Mouse (Mus musculus) MEL (cell line): ENCODE measurements at regions not wholly inside any gene's neighbourhood (a gene's known extent, or its start where the extent isn't known, plus 50 kb on each side); places are given as distances from the start of the nearest gene placed in this dataset.

Experiments used
- DNase-seq: peaks from one replicate; pipeline ENCODE4 v3.0.0; 2011; ENCODE audit warnings: low read depth, low spot score
- H3K27ac ChIP-seq: 2 replicates; pipeline ENCODE4 v1.5.1; 2012; ENCODE audit warnings: low read depth, mild to moderate bottlenecking, control low read depth, low read length, moderate library complexity; ENCODE audit not compliant: control insufficient read depth
- H3K27me3 ChIP-seq, 2 experiments: fragments of 150-350 bp in 1 of 2; sonication (generic) in 1 of 2; 2 replicates each; pipeline ENCODE4 v1.6.1; 2012; ENCODE audit warnings: low read length in 2 of 2, mild to moderate bottlenecking in 2 of 2, improper control_type of control experiment in 1 of 2, moderate library complexity in 1 of 2; ENCODE audit not compliant: insufficient read depth in 2 of 2, control insufficient read depth in 1 of 2
- H3K36me3 ChIP-seq, 2 experiments: 2 replicates each; pipeline ENCODE4 v1.6.1; 2012 to 2014; ENCODE audit warnings: low read length in 2 of 2, improper control_type of control experiment in 1 of 2, inconsistent platforms in 1 of 2, mild to moderate bottlenecking in 1 of 2; ENCODE audit not compliant: insufficient read depth in 2 of 2, control insufficient read depth in 1 of 2
- H3K4me1 ChIP-seq, 2 experiments: fragments of 150-350 bp in 1 of 2; sonication (generic) in 1 of 2; 2 replicates each; pipeline ENCODE4 v1.6.1; 2012; ENCODE audit warnings: low read length in 2 of 2, improper control_type of control experiment in 1 of 2, mild to moderate bottlenecking in 1 of 2; ENCODE audit not compliant: insufficient read depth in 2 of 2, control insufficient read depth in 1 of 2
- H3K4me3 ChIP-seq, 2 experiments: fragments of 150-350 bp in 1 of 2; sonication (generic) in 1 of 2; 2 replicates each; pipeline ENCODE4 v1.5.1; 2012; ENCODE audit warnings: low read depth in 2 of 2, low read length in 2 of 2, mild to moderate bottlenecking in 2 of 2, moderate library complexity in 2 of 2, control low read depth in 1 of 2, improper control_type of control experiment in 1 of 2; ENCODE audit not compliant: control insufficient read depth in 1 of 2, insufficient read depth in 1 of 2
- H3K79me2 ChIP-seq: 2 replicates; pipeline ENCODE4 v1.6.1; 2012; ENCODE audit warnings: mild to moderate bottlenecking, low read length, moderate library complexity; ENCODE audit not compliant: control insufficient read depth, poor library complexity, insufficient read depth
- H3K9ac ChIP-seq: 2 replicates; pipeline ENCODE4 v1.6.1; 2012; ENCODE audit warnings: low read depth, mild to moderate bottlenecking, control low read depth, low read length, moderate library complexity; ENCODE audit not compliant: control insufficient read depth, poor library complexity, severe bottlenecking
- H3K9me3 ChIP-seq: fragments of 150-350 bp; sonication (generic); replicated peaks from 2 replicates; pipeline ENCODE4 v1.6.1; 2012; ENCODE audit warnings: mild to moderate bottlenecking, low read length, improper control_type of control experiment, moderate library complexity; ENCODE audit not compliant: insufficient read depth
- BHLHE40 ChIP-seq: IDR thresholded peaks from 2 replicates; pipeline ENCODE4 v1.6.1; 2012; ENCODE audit warnings: low read depth, mild to moderate bottlenecking, inconsistent platforms, low read length, improper control_type of control experiment, borderline replicate concordance
- CHD1 ChIP-seq: IDR thresholded peaks from 2 replicates; pipeline ENCODE4 v1.6.1; 2012; ENCODE audit warnings: low read depth, mild to moderate bottlenecking, inconsistent platforms, low read length, improper control_type of control experiment
- CHD2 ChIP-seq: IDR thresholded peaks from 2 replicates; pipeline ENCODE4 v1.6.1; 2011; ENCODE audit warnings: low read length, improper control_type of control experiment
- CTCF ChIP-seq, 3 experiments: IDR thresholded peaks in 2 of 3; conservative IDR thresholded peaks in 1 of 3; 2 replicates each; pipeline ENCODE4 v1.5.1; 2011 to 2012; ENCODE audit warnings: low read length in 3 of 3, low read depth in 2 of 3, mild to moderate bottlenecking in 2 of 3, improper control_type of control experiment in 1 of 3, inconsistent platforms in 1 of 3, mixed read lengths in 1 of 3, moderate library complexity in 1 of 3; ENCODE audit not compliant: control insufficient read depth in 1 of 3, insufficient read depth in 1 of 3, poor library complexity in 1 of 3, severe bottlenecking in 1 of 3
- E2F4 ChIP-seq: IDR thresholded peaks from 2 replicates; pipeline ENCODE4 v1.6.1; 2011; ENCODE audit warnings: low read depth, low read length, improper control_type of control experiment, borderline replicate concordance
- ELF1 ChIP-seq: IDR thresholded peaks from 2 replicates; pipeline ENCODE4 v1.6.1; 2014; ENCODE audit warnings: low read depth, mild to moderate bottlenecking, inconsistent platforms, low read length, improper control_type of control experiment, moderate library complexity
- EP300 ChIP-seq, 2 experiments: IDR thresholded peaks; 2 replicates each; pipeline ENCODE4 v1.6.1; 2011; ENCODE audit warnings: improper control_type of control experiment in 2 of 2, low read length in 2 of 2, low read depth in 1 of 2, mild to moderate bottlenecking in 1 of 2
- ETS1 ChIP-seq: IDR thresholded peaks from 2 replicates; pipeline ENCODE4 v1.6.1; 2012; ENCODE audit warnings: low read depth, mild to moderate bottlenecking, inconsistent platforms, low read length, improper control_type of control experiment, moderate library complexity
- JUND ChIP-seq: IDR thresholded peaks from 2 replicates; pipeline ENCODE4 v1.6.1; 2011; ENCODE audit warnings: low read depth, mild to moderate bottlenecking, improper control_type of control experiment, low read length
- MAFK ChIP-seq: IDR thresholded peaks from 2 replicates; pipeline ENCODE4 v1.6.1; 2011; ENCODE audit warnings: low read depth, mild to moderate bottlenecking, low read length, improper control_type of control experiment, borderline replicate concordance
- MAX ChIP-seq: IDR thresholded peaks from 2 replicates; pipeline ENCODE4 v1.6.1; 2011; ENCODE audit warnings: low read length, improper control_type of control experiment
- MAZ ChIP-seq: IDR thresholded peaks from 2 replicates; pipeline ENCODE4 v1.6.1; 2012; ENCODE audit warnings: low read depth, mild to moderate bottlenecking, inconsistent platforms, low read length, improper control_type of control experiment
- MEF2A ChIP-seq: IDR thresholded peaks from 2 replicates; pipeline ENCODE4 v1.6.1; 2014; ENCODE audit warnings: low read depth, mild to moderate bottlenecking, inconsistent platforms, low read length, improper control_type of control experiment; ENCODE audit not compliant: poor library complexity, insufficient replicate concordance, severe bottlenecking; ENCODE audit errors: extremely low read depth
- NELFE ChIP-seq: IDR thresholded peaks from 2 replicates; pipeline ENCODE4 v1.6.1; 2011; ENCODE audit warnings: low read depth, low read length, improper control_type of control experiment
- NRF1 ChIP-seq: IDR thresholded peaks from 2 replicates; pipeline ENCODE4 v1.6.1; 2014; ENCODE audit warnings: low read depth, mild to moderate bottlenecking, inconsistent platforms, low read length, improper control_type of control experiment, moderate library complexity; ENCODE audit not compliant: poor library complexity, insufficient read depth, severe bottlenecking
- POLR2A ChIP-seq, 2 experiments: IDR thresholded peaks; 2 replicates each; pipeline ENCODE4 v1.6.1; 2011 to 2012; ENCODE audit warnings: low read length in 2 of 2, mild to moderate bottlenecking in 2 of 2, control low read depth in 1 of 2, improper control_type of control experiment in 1 of 2, low read depth in 1 of 2, moderate library complexity in 1 of 2; ENCODE audit not compliant: control insufficient read depth in 1 of 2, insufficient read depth in 1 of 2, poor library complexity in 1 of 2
- POLR2AphosphoS2 ChIP-seq: IDR thresholded peaks from 2 replicates; pipeline ENCODE4 v1.6.1; 2011; ENCODE audit warnings: low read length, improper control_type of control experiment
- POLR2AphosphoS5 ChIP-seq: IDR thresholded peaks from 2 replicates; pipeline ENCODE4 v1.6.1; 2012; ENCODE audit warnings: low read depth, borderline replicate concordance, mild to moderate bottlenecking, inconsistent platforms, low read length, moderate library complexity, mixed read lengths
- RAD21 ChIP-seq: IDR thresholded peaks from 2 replicates; pipeline ENCODE4 v1.6.1; 2011; ENCODE audit warnings: mild to moderate bottlenecking, low read depth, low read length, improper control_type of control experiment
- RCOR1 ChIP-seq: IDR thresholded peaks from 2 replicates; pipeline ENCODE4 v1.6.1; 2012; ENCODE audit warnings: low read depth, mild to moderate bottlenecking, inconsistent platforms, low read length, improper control_type of control experiment
- SIN3A ChIP-seq: IDR thresholded peaks from 2 replicates; pipeline ENCODE4 v1.6.1; 2012; ENCODE audit warnings: low read length, improper control_type of control experiment, inconsistent platforms
- SMC3 ChIP-seq: IDR thresholded peaks from 2 replicates; pipeline ENCODE4 v1.6.1; 2011; ENCODE audit warnings: low read depth, low read length, improper control_type of control experiment
- TAL1 ChIP-seq: IDR thresholded peaks from 2 replicates; pipeline ENCODE4 v1.6.1; 2012; ENCODE audit warnings: mild to moderate bottlenecking, inconsistent platforms, low read length, moderate library complexity, mixed read lengths
- TBP ChIP-seq: IDR thresholded peaks from 2 replicates; pipeline ENCODE4 v1.8.0; 2011; ENCODE audit warnings: low read depth, low read length, improper control_type of control experiment
- TCF12 ChIP-seq: IDR thresholded peaks from 2 replicates; pipeline ENCODE4 v1.6.1; 2014; ENCODE audit warnings: low read depth, mild to moderate bottlenecking, inconsistent platforms, low read length, improper control_type of control experiment, moderate library complexity
- UBTF ChIP-seq: IDR thresholded peaks from 2 replicates; pipeline ENCODE4 v1.6.1; 2012; ENCODE audit warnings: low read depth, mild to moderate bottlenecking, inconsistent platforms, low read length, improper control_type of control experiment, moderate library complexity, borderline replicate concordance; ENCODE audit not compliant: insufficient read depth
- USF1 ChIP-seq: IDR thresholded peaks from 2 replicates; pipeline ENCODE4 v1.6.1; 2014; ENCODE audit warnings: low read depth, mild to moderate bottlenecking, inconsistent platforms, low read length, improper control_type of control experiment, moderate library complexity
- USF2 ChIP-seq, 2 experiments: IDR thresholded peaks; 2 replicates each; pipeline ENCODE4 v1.6.1; 2011 to 2012; ENCODE audit warnings: improper control_type of control experiment in 2 of 2, low read length in 2 of 2, borderline replicate concordance in 1 of 2, inconsistent platforms in 1 of 2, low read depth in 1 of 2, mild to moderate bottlenecking in 1 of 2; ENCODE audit not compliant: insufficient read depth in 1 of 2
- ZKSCAN1 ChIP-seq: IDR thresholded peaks from 2 replicates; pipeline ENCODE4 v1.6.1; 2012; ENCODE audit warnings: low read depth, mild to moderate bottlenecking, inconsistent platforms, low read length, improper control_type of control experiment, moderate library complexity
- ZMIZ1 ChIP-seq: IDR thresholded peaks from 2 replicates; pipeline ENCODE4 v1.6.1; 2012; ENCODE audit warnings: low read depth, mild to moderate bottlenecking, inconsistent platforms, low read length, improper control_type of control experiment, moderate library complexity
- ZNF384 ChIP-seq: IDR thresholded peaks from 2 replicates; pipeline ENCODE4 v1.6.1; 2012; ENCODE audit warnings: low read depth, mild to moderate bottlenecking, inconsistent platforms, low read length, improper control_type of control experiment

DNA sequence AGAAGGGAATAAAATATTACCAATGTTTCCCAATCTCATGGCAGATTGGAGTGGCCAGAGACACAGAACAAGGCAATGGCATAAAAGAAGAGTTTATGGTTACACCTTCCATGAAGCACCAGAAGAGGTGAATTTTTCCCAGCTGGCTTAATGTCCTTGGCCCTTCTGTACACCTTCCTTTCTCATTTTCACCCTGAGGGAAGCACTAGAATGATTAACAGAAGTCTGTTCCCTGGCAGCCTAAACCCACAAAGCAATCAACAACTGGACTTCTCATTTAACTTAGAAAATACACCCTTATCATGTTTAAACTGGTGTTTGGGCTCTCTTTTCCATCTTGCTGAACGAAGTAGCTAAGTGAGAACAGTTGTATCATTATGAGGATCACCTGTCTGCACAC lies 107.6 kb upstream of the Gm527 start:
- TF ChIP-seq TAL1 = 0 out of 2 replicates have a peak, but pooled peaks have one; percentile 12
- TF ChIP-seq CTCF (IDR thresholded peaks at IDR 0.05 in 2 of 3, conservative IDR thresholded peaks at IDR 0.05 in 1 of 3; ENCODE audit: control insufficient read depth in 1 of 3, insufficient read depth in 1 of 3, low read depth in 2 of 3, low read length in 3 of 3, poor library complexity in 1 of 3, severe bottlenecking in 1 of 3) = no peak
- TF ChIP-seq CHD2 = no peak
- TF ChIP-seq TCF12 = no peak
- no peak for TF ChIP-seq ZMIZ1
- TF ChIP-seq BHLHE40 = no peak
- no peak for TF ChIP-seq ELF1
- no peak for TF ChIP-seq SMC3
- no peak for TF ChIP-seq NELFE
- peak; percentile 27 to 43 for TF ChIP-seq EP300 (IDR thresholded peaks at IDR 0.05; ENCODE audit: low read depth in 1 of 2, low read length in 2 of 2)
- peak; percentile 45 for DNase-seq
- H3K9ac ChIP-seq = no peak overlapping the region

DNA sequence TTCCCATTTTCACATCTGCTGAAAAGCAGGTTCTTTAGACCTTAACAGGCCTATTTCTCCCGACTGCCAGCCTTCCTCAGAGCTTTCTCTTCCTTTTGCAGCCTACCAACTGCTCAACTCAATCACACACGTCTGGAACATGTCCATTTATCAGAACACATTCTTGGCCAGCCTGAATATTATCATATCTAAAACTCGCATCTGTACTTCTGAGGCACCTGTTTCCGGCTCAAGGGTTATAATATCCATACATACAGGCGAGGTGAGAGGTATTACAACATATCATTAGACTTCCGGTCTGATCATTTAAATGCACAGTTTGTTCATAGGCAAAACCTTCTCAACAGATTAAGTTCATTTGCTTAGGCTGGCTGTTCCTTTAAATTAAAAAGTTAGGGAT lies 101.8 kb upstream of the Gm527 start:
- H3K4me1 ChIP-seq = peaks cover 3 to 11% of the 10 kb centered on the region in 2 experiments
- no peaks in the 10 kb centered on the region for H3K27me3 ChIP-seq
- DNase-seq = peak; percentile 60
- H3K4me3 ChIP-seq = no peak overlapping the region
- H3K9ac ChIP-seq = no peak overlapping the region
- H3K9me3 ChIP-seq = no peaks in the 10 kb centered on the region
- H3K27ac ChIP-seq = no peak overlapping the region
- no peaks in the 10 kb centered on the region for H3K79me2 ChIP-seq
- peaks cover 0 to 23% of the 10 kb centered on the region in 2 experiments; a peak in 2 of 4 replicates for H3K36me3 ChIP-seq
- TF ChIP-seq POLR2A (IDR thresholded peaks at IDR 0.05; ENCODE audit: control insufficient read depth in 1 of 2, insufficient read depth in 1 of 2, low read depth in 1 of 2, low read length in 2 of 2, poor library complexity in 1 of 2) (no peak), MAX (no peak), SIN3A (no peak), ZMIZ1 (no peak), MEF2A (no peak), UBTF (no peak), E2F4 (no peak), SMC3 (no peak), JUND (no peak), RCOR1 (peak; percentile 79), ELF1 (no peak), TBP (no peak), USF2 (IDR thresholded peaks at IDR 0.05; ENCODE audit: borderline replicate concordance in 1 of 2, insufficient read depth in 1 of 2, low read depth in 1 of 2, low read length in 2 of 2) (no peak), RAD21 (no peak), NELFE (no peak), ZKSCAN1 (no peak), USF1 (no peak), MAFK (no peak), CHD1 (no peak), MAZ (no peak), POLR2AphosphoS5 (no peak), BHLHE40 (no peak), NRF1 (no peak), POLR2AphosphoS2 (no peak), ZNF384 (no peak), TAL1 (peak; percentile 45), ETS1 (peak; percentile 87)

More for the DNA sequence above, 107.6 kb upstream of the Gm527 start:
- H3K36me3 ChIP-seq = peaks cover 0 to 17% of the 10 kb centered on the region in 2 experiments; a peak in 2 of 4 replicates
- no peaks in the 10 kb centered on the region for H3K27me3 ChIP-seq
- H3K9me3 ChIP-seq = no peaks in the 10 kb centered on the region
- H3K27ac ChIP-seq = no peak overlapping the region
- H3K79me2 ChIP-seq = no peaks in the 10 kb centered on the region
- peaks cover 14% of the 10 kb centered on the region in 2 experiments for H3K4me1 ChIP-seq
- H3K4me3 ChIP-seq = no peak overlapping the region
